Mouse (Mus musculus) stomach, postnatal 0 days (tissue): ENCODE data around the gene Vmn2r14. TPM values are rescaled to one million over a fixed set of nuclear protein-coding genes. Genes with fewer than 3 reads are reported as not detected.
"Not testable (repeated sequence)": the region's sequence is repeated elsewhere in the genome, so short reads cannot be mapped to it uniquely, and the experiment has no call there.

Source experiments
- ATAC-seq: fragments of 200-750 bp; cut with Nextera tagmentation; 2 replicates; pipeline ENCODE4 v1.8.0; 2017; ENCODE audit not compliant: low FRiP score, low TSS enrichment
- DNase-seq: peaks from one replicate; pipeline ENCODE4 v3.0.0-alpha.2; 2016; ENCODE audit warnings: low spot score
- H3K27ac ChIP-seq: fragments of 300-500 bp; sonication (generic); replicated peaks from 2 replicates; pipeline ENCODE4 v1.5.1; 2014; ENCODE audit warnings: mild to moderate bottlenecking, control low read depth
- H3K27me3 ChIP-seq: fragments of 300-500 bp; sonication (generic); 2 replicates; pipeline ENCODE4 v1.6.1; 2014; ENCODE audit warnings: low read length; ENCODE audit not compliant: control insufficient read depth, insufficient read depth
- H3K36me3 ChIP-seq: fragments of 300-500 bp; sonication (generic); 2 replicates; pipeline ENCODE4 v1.6.1; 2014; ENCODE audit warnings: low read length, mixed read lengths; ENCODE audit not compliant: control insufficient read depth, insufficient read depth
- H3K4me1 ChIP-seq: fragments of 300-500 bp; sonication (generic); replicated peaks from 2 replicates; pipeline ENCODE4 v1.6.1; 2014; ENCODE audit warnings: antibody characterized with exemption; ENCODE audit not compliant: control insufficient read depth, insufficient read depth
- H3K4me2 ChIP-seq: fragments of 300-500 bp; sonication (generic); replicated peaks from 2 replicates; pipeline ENCODE4 v1.6.1; 2014; ENCODE audit warnings: low read depth, mild to moderate bottlenecking, control low read depth, moderate library complexity
- H3K4me3 ChIP-seq: fragments of 300-500 bp; sonication (generic); 2 replicates; pipeline ENCODE4 v1.5.1; 2014; ENCODE audit warnings: low read depth, low read length, control low read depth
- H3K9ac ChIP-seq: fragments of 300-500 bp; sonication (generic); 2 replicates; pipeline ENCODE4 v1.6.1; 2014; ENCODE audit warnings: mild to moderate bottlenecking, low read length, control low read depth, mixed read lengths
- H3K9me3 ChIP-seq: fragments of 300-500 bp; sonication (generic); 2 replicates; pipeline ENCODE4 v1.6.1; 2016; ENCODE audit warnings: low read length; ENCODE audit not compliant: control insufficient read depth
- CTCF ChIP-seq: IDR thresholded peaks from 2 replicates; pipeline ENCODE4 v1.5.1; 2016; ENCODE audit warnings: antibody characterized with exemption, low read depth, mild to moderate bottlenecking, moderate library complexity
- EP300 ChIP-seq: optimal IDR thresholded peaks from 2 replicates; pipeline ENCODE3; 2016; ENCODE audit warnings: antibody characterized with exemption
- WGBS: fragments of 180-500 bp; shearing (Covaris S2); extraction: QIAGEN DNeasy Blood & Tissue Kit; methylation state at CpG from one replicate; pipeline ENCODE4 v1.1.7; 2014; 5-methylcytosine and 5-hydroxymethylcytosine counted together
- polyA plus RNA-seq: library from polyadenylated mRNA; unstranded; fragments of >200 nt; fragmentation: Nextera tagmentation; extraction: Ambion mirVana; gene quantifications from 2 replicates; pipeline ENCODE4 v1.2.1, GENCODE M21; 2015

Vmn2r14 gene
- polyA plus RNA-seq: not detected in 2 replicates

DNA sequence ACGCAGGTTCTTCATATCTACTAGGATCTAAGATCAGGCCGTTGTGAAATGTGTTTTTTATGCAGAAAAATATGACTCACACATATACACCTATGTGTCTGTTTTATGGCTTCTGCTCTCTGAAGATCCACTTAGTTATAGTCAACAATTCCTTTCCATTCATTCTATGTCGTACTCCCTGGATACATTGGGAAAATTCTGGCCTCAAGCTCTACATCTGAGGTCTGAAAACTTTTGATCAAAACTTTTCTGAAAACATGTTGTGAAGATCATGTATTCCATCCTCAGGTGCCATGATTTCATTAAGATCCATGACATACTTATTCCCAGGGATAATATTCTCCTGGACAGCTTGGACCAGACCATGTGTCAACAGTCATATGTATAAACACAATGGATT is at the start of gene Vmn2r14:
Vmn2r14 (minus strand) TSS at position 101 of the 400 bp plus-strand sequence.
- Histone ChIP-seq H3K4me2 (no peak within 1 kb of the TSS), H3K9ac (no peak within 1 kb of the TSS), H3K9me3 (no peaks in the 10 kb centered on the region), H3K4me1 (no peaks in the 10 kb centered on the region), H3K27ac (no peak within 1 kb of the TSS), H3K4me3 (no peak within 1 kb of the TSS), H3K27me3 (no peaks in the 10 kb centered on the region), H3K36me3 (no peaks in the 10 kb centered on the region)
- WGBS: 59% methylated on average over 3 of the region's 3 CpGs
- TF ChIP-seq EP300: no peak
- TF ChIP-seq CTCF: no peak
- ATAC-seq (no peak), DNase-seq (no peak)

DNA sequence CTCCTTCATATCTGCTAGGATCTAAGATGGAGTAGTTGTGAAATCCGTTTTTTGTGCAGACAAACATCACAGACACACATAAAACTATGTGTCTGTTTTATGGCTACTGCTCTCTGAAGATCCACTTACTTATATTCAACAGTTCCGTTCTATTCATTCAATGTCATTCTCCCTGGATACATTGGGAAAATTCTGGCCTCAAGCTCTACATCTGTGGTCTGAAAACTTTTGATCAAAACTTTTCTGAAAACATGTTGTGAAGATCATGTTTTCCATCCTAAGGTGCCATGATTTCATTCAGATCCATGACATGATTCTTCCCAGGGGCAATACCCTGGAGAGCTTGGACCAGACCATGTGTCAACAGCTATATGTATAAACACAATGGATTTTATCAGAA is 32.4 kb downstream of the Vmn2r14 start, which contains the start of gene Vmn2r13:
Vmn2r13 (minus strand) TSS at position 101 of the 400 bp plus-strand sequence.
- H3K4me3 ChIP-seq, H3K27ac ChIP-seq, ATAC-seq, H3K27me3 ChIP-seq, H3K9me3 ChIP-seq, H3K36me3 ChIP-seq, H3K4me2 ChIP-seq, DNase-seq, H3K4me1 ChIP-seq, H3K9ac ChIP-seq: not testable (repeated sequence)
- 52% methylated on average over 2 of the region's 2 CpGs for WGBS

DNA sequence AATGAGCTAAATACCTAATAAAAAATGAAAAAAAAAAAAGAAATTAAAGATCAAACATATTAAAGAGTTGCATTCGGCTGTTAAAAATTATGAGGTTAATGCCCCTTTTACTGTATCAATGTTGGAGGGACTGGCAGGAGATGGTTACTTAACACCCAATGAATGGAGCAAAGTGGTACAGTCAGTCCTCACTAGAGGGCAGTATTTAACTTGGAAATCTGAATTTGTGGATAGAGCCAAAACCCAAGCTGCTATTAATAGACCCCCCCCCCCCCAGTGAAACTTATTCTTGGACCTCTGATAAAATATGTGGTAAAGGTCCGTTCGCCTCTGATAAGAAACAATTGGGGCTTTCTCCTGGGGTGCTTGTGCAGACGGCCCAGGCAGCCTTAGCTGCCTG is 57.7 kb downstream of the Vmn2r14 start:
- not testable (repeated sequence) for H3K27ac ChIP-seq, H3K27me3 ChIP-seq, H3K9ac ChIP-seq, H3K36me3 ChIP-seq, H3K4me1 ChIP-seq, ATAC-seq, H3K4me2 ChIP-seq, H3K9me3 ChIP-seq, H3K4me3 ChIP-seq, DNase-seq
- 87% methylated on average over 4 of the region's 4 CpGs for WGBS

Other genes starting within 250 kb of the Vmn2r14 start
- gene Vmn2r10, start 218.2 kb downstream of the Vmn2r14 start, polyA plus RNA-seq: 0.01 TPM in 1 of 2 replicates, not detected in the other
- not detected in 2 replicates for gene Vmn2r11, start 165.1 kb downstream of the Vmn2r14 start, polyA plus RNA-seq
- not detected in 2 replicates for gene Vmn2r12, start 126.8 kb downstream of the Vmn2r14 start, polyA plus RNA-seq
- not detected in 2 replicates for gene Vmn2r13, start 32.5 kb downstream of the Vmn2r14 start, polyA plus RNA-seq
- not detected in 2 replicates for gene Vmn2r15, start 72.9 kb upstream of the Vmn2r14 start, polyA plus RNA-seq
- gene Vmn2r16, start 105.5 kb upstream of the Vmn2r14 start, polyA plus RNA-seq: not detected in 2 replicates
- not detected in 2 replicates for gene Vmn2r17, start 195.0 kb upstream of the Vmn2r14 start, polyA plus RNA-seq